Mouse (Mus musculus) mesoderm, embryonic 11.5 days (tissue): ENCODE results near the gene Htr1f.

Experiments used
- DNase-seq: peaks from one replicate; pipeline ENCODE4 v3.0.0-alpha.2; 2012; ENCODE audit warnings: low read depth, low spot score

Gene Htr1f

DNA sequence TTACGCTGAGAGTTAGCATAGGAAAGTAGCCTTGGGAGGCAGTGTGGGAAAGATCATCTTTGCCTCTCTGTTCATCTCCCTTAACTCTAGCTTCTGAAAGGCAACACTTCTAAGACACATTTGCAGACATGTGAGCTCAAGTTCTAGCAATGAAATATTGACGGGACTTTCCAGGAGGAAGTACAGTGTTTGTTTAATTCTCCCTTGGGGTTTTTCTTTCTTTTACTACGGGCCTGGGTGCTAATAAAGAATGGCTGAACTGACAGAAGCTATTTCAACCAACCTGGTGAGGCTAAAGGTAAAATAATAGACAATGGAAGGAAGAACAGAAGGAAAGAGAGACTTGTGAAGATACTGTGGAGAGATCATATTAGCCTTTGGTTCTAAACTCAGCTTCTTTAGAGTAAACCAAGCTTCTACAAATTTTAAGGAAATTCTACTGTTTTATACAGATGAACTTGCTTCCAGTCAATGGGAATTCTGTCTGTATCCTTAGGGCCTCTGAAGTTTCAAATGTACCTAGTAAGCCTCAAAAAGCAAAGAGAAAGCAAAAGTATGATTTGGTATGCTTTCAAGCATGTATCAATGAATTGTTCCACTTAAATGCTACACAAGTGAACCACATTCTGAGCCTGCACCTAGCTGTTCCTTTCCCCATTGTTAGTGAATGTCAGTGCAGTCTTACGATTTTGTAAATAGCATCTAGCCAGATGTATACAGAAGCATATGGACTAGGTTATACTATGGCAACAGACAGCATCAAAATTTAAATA, 131.9 kb downstream of the Htr1f start:
- DNase-seq = no peak

DNA sequence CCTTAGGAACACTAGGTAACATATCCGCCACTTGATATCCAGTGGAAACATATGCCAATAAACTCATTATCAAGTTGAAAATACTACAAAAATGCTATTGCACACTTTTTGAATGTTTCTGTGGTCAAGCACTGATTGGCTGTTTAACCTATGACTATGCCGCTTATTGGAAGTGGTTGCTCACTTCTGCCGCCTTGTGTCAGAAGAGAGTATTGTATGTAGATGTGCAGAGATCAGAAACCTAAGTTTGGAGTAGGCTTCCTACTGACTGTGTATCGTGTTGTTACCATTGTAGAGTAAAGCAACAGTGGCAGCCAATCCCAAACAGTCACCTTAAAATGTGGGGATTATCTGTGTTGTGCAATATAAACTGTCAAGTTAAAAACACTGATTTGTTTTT, 144.0 kb downstream of the Htr1f start:
- DNase-seq = peak; percentile 2

DNA sequence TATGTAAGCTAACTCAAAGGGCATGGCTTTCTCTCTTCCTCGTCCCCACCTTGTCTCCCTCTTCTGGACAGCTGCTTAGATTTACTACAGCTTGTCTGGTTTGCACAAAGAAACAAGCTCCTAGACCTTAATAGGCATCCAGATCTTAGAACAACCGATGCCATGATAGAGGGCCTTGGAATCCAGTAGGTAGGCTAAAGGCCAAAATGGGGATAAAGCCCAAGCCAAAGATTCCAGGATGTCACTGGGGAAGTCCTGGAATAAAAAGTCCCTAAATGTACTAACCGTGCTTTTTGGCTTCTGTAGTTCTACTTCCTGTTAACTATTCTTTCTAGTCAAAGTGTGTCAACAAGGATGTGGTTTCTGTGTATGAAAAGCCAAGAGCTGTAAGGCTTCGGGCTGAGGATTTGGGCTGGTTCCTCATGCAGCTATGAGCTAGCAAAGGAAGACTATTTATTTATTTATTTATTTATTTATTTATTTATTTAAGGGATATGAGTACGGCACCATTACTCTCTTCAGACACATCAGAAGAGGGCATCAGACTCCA, 163.9 kb downstream of the Htr1f start:
- no peak for DNase-seq

DNA sequence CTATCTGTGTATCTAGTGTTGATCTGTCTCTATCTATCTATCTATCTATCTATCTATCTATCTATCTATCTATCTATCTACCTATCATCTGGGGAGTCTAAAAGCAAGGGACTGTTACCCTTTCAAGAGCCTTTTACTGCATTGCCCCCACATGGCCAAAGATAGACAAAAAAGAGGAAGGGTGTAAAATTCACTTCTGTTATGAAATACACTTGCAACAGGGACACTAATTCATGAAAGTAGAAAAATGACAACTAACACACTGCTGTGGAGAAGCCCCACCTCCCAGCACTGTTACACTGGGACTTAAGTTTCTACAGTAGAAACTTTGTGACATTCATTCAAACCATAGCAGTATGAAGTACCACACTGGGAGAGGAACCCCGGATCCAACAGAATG, 170.9 kb downstream of the Htr1f start:
- DNase-seq = no peak

DNA sequence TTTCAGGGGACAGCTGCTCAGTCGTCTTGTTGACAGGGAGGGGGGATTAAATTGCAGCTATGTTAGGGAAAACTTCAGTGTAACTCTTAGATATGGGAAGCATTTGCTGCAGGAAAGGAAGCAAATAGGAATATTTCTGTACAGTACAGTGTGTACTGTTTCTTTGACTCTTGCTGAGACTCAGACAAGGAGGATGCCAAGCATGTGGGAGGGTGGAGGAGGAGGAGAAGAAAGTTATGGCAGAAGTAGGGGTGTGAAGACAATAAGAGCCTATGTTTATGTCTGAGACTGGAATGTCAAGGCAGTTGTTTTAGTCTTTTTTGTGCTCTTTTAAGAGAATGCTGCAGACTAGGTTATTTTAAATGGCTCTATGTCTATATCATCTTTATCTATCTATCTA, 171.6 kb downstream of the Htr1f start:
- no peak for DNase-seq

DNA sequence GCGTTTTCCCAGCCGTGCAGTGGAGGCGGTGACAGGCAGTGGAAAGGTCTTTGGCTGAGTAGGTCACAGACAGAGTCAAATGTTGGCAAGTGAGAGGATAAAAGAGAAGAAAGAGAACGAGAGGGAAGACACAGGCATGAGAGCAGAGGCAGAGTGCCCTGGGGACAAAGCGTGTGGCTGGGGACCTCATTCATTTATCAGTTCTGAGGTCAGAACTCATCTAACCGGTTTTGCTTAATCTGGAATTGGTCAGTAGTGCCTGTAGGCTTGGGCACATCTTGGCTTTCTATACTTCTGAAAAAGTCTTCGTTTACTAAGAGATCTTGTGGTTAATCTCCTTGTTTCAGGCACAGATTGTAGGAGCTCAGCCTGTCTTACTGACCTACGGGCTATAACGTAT, 182.2 kb downstream of the Htr1f start:
- DNase-seq = peak; percentile 15

DNA sequence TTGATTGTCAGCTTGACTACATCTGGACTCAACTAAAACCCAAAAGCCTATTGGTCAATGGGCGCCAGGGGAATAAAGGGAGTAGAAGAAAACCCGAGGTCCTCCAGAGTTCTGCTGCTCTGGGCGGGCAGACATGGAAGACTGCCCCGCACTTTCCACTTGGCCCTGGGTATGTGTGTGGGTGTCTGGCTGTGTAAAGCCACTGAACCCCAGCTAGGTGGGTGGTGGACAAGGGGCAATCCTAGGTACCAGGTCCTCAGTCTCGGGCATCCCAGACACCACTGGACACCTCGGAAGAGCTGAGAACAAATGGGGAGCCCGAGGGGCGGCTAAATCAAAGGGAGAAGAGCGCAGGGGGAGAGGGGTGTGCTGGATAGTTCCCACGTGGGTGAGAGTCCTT, 196.9 kb downstream of the Htr1f start:
- no peak for DNase-seq

DNA sequence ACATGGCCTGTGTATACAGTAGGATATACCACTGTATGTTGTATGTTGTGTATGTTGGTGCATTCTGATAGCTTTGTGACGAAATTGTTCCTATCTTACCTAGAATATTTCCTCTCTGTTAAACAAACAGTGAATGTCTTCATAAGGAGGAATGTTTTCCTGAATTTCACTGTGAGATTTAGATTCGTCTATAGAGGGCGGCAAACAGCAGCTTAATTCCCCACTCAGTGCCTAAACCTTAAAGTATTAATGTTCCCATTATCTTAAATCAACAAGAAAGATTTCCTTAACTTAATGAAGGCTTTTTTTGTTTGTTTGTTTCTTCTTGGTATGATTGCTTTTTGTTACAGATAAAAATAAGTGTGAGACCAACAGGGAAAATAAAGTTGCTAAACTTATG, 198.5 kb downstream of the Htr1f start:
- no peak for DNase-seq

DNA sequence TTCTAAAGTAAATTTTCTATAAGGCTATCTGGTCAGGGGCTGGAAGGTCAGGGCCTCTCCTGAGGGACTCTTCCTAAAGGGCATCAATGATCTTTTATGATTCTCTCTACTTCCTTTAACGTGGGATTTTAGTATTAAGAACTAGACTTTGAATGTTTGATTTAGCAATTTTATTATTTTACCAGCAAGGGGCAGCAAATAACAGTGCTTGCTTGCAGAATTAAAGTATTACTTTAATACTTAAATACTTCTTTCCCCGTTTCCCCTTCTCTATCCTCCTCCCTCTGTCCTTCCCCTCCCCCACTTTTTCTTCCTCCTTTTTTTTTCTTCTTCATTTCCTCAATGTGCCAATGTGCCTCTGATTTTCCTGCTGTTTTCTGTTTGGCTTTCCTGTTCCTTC, 202.3 kb downstream of the Htr1f start:
- no peak for DNase-seq

DNA sequence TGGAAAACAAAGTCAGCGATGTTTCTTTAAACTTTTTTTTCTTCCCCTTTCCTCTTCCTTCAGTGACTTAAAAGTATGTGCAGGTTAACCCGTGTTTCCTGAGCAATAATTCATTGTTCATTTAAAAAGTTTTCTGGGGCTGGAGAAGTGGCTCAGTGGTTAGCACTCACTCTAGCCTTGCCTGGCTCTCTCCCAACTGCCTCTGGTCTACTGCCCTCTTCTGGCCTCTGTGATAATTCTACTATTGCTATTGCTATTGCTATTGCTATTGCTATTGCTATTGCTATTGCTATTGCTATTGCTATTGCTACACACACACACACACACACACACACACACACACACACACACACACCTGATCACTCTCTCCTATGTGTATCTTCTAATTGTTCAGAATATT, 206.6 kb downstream of the Htr1f start:
- DNase-seq = no peak

DNA sequence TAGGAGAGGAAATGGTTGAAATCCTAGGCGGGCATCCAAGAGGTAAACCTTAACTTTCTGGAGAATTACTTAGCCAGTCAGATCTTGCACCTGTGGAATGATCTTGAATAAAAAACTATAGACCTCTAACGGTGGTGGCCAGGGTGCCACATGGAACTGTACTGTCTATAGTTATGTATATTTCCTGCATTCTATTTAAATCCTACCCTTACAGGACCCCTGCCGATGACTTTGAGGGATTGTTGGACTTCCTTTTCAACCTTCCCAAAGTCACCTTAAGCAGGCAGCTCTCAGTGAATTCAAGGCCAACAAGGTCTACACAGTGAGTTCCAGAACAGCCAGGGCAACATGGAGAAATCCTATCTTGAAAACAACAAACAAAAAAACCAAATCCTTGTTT, 216.2 kb downstream of the Htr1f start:
- no peak for DNase-seq

DNA sequence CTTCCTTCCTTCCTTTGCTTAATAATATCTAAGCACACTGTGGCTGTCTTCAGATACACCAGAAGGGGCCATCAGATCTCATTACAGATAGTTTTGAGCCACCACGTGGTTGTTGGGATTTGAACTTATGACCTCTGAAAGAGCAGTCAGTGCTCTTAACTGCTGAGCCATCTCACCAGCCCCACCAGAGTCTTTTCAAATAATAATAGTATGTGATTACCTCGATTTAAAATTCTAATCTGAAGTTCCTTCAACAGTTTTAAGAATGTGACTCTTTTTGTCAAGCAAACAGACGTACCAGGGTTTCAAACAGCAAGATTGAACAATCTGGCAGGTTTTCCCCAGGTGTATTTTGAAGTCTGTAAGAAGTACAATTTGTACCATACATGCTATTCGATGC, 220.1 kb downstream of the Htr1f start:
- no peak for DNase-seq

DNA sequence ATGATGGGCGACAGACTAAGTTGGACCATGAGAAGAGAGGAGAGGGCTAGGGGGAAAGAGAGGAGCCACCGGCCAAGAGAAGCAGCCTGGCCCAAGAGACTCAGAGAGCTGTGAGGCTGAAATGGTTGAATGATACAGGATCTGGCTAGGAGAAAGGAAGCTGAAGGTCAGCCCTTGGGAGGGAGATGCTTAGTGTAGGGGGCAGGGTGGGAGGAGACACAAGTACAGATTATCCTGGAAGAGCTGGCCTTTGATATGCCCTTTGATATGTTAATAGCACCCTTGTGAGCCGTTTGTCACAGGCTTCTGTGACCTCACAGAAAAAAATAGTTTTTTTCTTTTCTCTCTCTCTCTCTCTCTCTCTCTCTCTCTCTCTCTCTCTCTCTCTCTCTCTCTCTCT, 220.5 kb downstream of the Htr1f start:
- DNase-seq = peak; percentile 34

DNA sequence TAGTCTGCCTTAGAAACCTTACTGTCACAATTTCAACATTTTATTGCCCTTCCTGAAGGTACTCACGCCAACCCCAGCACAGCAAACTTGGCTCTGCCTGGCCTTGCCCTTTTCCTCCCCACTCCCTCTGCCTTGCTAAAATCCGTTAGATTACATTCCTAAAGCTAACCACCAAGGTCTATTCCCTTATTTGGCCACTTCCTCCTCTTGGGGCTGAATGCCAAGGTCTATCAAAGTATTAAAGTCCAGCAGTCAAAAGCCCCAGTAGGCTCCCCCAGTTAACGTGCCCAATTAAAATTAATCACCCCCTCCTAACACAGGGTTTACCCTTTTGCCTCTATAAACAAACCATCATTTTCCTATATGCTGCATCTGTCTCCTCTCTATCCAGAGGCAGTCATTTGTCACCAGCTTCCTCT, 221.2 kb downstream of the Htr1f start:
- DNase-seq = peak; percentile 25

DNA sequence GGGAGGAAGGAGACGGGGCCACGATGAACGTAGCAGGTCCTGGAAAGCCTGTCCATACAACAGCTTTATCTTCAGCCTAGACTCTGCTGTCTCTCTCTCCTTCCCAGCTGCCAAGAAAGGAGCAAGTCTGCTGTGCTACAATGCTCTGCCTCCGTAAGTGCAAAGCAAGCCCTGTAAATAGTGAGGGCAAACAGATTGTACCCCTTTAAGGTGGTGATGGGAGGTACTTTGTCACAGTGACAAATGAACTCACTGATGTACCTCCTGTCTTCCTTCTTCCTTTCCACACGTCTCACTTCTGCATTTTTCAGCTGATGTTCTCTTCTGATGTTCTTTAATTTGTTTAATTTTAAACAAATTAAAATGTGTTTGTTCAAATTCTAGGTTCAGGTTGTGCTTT, 221.8 kb downstream of the Htr1f start:
- DNase-seq = no peak

DNA sequence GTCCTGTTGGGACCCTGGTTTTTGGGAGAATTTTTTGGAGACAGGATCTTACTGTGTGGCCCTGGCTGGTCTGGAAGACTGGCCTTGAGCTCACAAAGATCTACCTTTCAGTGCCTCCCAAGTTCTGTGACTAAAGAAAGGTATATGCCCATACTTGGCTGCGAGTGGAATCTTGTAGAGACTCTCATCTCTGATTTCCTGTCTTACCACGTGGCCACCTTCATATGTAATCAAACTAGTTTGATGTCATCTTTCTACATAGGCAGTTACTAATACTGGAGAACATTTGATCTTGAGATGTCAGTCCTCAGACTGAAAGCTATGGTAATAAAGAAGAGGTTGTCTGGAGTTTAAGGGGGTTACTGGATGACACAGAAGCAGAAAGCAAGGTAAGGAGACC, 224.2 kb downstream of the Htr1f start:
- DNase-seq = no peak

DNA sequence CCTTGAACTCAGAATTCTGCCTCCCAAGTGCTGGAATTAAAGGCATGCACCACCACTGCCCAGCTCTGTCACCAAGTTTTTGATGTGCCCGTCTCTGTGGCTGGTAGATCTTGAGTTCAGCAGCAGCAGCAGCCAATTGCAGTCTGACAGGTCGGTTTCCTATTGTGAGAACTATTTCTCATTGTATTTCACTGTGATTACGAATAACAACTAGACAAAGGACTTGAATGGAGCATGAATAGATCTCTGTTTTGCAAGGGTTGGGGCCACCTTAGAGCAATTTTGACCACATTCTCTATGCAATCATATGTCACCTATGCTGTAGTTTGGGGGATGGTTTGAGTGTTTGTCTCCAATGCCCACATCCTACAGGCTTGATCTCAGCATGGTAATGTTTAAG, 224.7 kb downstream of the Htr1f start:
- DNase-seq = no peak

DNA sequence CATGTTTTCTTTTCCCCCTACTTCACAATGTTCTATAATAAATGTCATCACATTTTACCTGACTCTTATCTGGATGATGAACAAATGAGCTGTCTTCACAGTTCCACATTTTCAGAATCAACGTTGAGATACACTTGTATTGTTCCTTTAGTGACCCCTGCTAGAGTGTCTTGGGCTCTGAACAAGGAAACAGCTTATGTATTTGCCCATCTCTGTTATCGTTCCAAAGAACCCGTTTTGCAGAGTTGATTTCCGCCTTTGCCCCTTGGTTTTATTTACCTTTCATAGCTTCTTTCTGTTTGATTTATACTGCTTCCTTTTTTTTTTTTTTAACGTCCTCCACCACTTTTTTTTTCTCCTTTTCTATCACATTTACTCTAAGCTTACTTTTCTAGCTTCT, 225.9 kb downstream of the Htr1f start:
- no peak for DNase-seq

DNA sequence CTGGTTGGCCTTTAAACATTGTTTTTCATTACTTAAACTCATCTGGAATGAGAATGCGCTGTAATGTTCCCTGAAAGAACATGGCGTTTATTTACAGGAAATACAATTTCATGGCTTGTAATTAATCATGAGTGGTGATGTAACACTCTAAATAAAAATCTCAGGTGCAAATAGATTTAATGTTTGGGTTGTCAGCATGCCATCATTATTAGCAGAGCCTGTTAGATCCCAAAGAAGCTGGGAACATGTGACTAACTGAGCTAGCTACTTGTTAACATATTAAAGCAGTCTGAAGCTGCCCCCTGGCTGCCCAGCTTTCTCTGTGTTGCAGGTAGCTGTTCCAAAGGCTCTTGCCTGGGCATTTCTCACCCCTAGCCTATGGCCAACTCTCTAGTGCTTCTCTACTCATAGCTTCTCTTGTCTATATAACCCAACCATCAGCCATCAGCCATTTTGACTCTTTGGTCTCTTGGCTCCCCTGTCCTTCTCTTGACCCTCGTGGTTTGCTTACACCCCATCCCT, 227.0 kb downstream of the Htr1f start:
- DNase-seq = no peak

DNA sequence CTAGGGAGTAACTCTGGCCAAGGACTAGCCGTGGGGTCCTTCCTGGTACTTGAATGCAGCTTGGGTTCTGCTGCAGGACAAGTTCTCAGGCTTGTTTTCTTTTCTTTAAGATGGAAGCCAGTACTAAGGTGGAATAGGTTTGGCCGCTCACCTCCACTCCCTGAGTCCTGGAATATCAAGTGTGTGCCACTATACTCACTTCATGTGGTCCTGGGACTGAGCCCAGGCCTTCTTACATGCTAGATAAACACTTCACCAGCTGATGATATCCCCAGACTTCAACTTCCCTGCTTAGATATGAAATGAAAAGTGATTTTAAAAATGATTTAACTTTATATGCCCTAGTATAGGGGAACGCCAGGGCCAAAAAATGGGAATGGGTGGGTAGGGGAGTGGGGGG, 228.3 kb downstream of the Htr1f start:
- no peak for DNase-seq

DNA sequence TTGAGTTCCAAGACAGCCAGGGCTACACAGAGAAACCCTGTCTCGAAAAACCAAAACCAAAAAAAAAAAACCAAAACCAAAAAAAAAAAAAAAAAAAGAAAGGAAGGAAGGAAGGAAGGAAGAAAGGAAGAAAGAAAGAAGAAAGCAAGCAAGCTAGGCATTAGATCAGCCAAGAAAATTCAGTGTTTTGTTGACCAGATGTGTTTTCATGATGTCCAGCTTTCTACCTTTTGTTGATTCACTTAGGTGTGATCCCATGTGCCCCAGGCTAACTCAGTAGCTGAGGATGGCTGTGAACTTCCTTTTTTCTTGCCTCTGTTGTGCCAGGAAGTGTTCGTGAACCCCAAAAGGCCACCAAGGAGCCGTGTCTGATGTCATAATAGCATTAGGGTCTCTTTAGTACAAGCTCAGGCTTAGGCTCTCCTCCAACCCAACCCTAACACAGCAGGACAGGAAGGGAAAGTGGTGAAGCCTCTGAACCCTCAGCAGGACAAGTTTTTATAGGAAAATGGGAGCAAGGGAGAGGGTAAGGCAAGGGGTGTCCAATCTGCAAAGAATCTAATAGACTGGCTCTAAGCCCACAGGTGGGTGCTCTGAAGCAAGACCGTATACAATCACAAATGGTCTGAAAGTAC, 228.9 kb downstream of the Htr1f start:
- no peak for DNase-seq

DNA sequence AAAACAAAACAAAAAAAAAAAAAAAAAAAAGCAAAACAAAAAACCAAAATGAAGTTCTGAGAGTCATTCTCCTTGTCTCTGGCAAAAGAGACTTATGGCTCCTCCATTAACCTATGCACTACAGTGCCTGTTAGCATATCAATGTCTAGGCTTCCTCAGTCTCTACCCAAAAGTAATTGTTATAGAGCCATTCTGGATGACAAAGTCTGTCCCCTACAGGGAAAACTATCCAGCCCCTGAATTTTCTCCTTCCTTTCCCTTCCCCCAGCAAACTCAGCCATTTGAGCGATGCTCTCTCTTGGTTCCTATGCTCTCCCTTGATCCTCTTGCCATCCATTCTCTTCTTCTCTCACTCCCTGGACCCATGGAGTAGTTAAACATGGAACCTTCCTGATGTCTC, 229.8 kb downstream of the Htr1f start:
- DNase-seq = no peak

DNA sequence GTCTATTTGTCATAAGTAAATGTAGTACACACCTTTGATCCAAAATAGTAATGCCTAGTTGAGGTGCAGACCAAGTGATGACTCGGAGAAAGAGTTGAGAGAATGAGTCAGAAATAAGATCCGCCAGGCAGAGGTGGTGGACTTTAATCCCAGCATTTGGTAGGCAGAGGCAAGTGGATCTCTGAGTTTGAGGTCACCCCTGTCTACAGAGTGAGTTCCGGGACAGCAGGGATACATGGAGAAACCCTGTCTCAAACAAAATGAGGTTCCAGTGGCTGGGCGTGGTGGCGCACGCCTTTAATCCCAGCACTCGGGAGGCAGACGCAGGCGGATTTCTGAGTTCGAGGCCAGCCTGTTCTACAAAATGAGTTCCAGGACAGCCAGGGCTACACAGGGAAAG, 230.3 kb downstream of the Htr1f start:
- DNase-seq = no peak
